Mouse (Mus musculus) hindbrain, embryonic 11.5 days (tissue): ENCODE data around the gene Wdr11. TPM values are rescaled to one million over a fixed set of nuclear protein-coding genes. Genes with fewer than 3 reads are reported as not detected.

Experiments
- ATAC-seq: fragments of 200-750 bp; cut with Nextera tagmentation; 2 replicates; pipeline ENCODE4 v1.8.0; 2017; ENCODE audit warnings: mild to moderate bottlenecking, moderate TSS enrichment, moderate library complexity; ENCODE audit not compliant: low FRiP score
- DNase-seq: peaks from one replicate; pipeline ENCODE4 v3.0.0-alpha.2; 2015; ENCODE audit warnings: low spot score
- H3K27ac ChIP-seq: fragments of 300-500 bp; sonication (generic); 2 replicates; pipeline ENCODE4 v1.5.1; 2014; ENCODE audit warnings: mild to moderate bottlenecking, low read depth, low read length
- H3K27me3 ChIP-seq: fragments of 300-500 bp; sonication (generic); 2 replicates; pipeline ENCODE4 v1.6.1; 2014; ENCODE audit warnings: mild to moderate bottlenecking, low read length, moderate library complexity, mixed read lengths; ENCODE audit not compliant: control insufficient read depth, insufficient read depth
- H3K36me3 ChIP-seq: fragments of 300-500 bp; sonication (generic); 2 replicates; pipeline ENCODE4 v1.6.1; 2014; ENCODE audit warnings: mild to moderate bottlenecking, low read length, moderate library complexity, mixed read lengths; ENCODE audit not compliant: control insufficient read depth, insufficient read depth
- H3K4me1 ChIP-seq: fragments of 300-500 bp; sonication (generic); replicated peaks from 2 replicates; pipeline ENCODE4 v1.6.1; 2014; ENCODE audit warnings: low read length, mixed read lengths; ENCODE audit not compliant: control insufficient read depth, insufficient read depth
- H3K4me2 ChIP-seq: fragments of 300-500 bp; sonication (generic); replicated peaks from 2 replicates; pipeline ENCODE4 v1.6.1; 2014; ENCODE audit warnings: mild to moderate bottlenecking, low read depth, low read length
- H3K4me3 ChIP-seq: fragments of 300-500 bp; sonication (generic); 2 replicates; pipeline ENCODE4 v1.5.1; 2014; ENCODE audit warnings: low read depth, low read length
- H3K9ac ChIP-seq: fragments of 300-500 bp; sonication (generic); 2 replicates; pipeline ENCODE4 v1.6.1; 2014; ENCODE audit warnings: low read depth, low read length
- H3K9me3 ChIP-seq: fragments of 300-500 bp; sonication (generic); 2 replicates; pipeline ENCODE4 v1.6.1; 2016; ENCODE audit warnings: low read length; ENCODE audit not compliant: control insufficient read depth
- WGBS: fragments of 180-500 bp; shearing (Covaris S2); extraction: QIAGEN DNeasy Blood & Tissue Kit; methylation state at CpG from one replicate; pipeline ENCODE4 v1.1.7; 2014; 5-methylcytosine and 5-hydroxymethylcytosine counted together
- polyA plus RNA-seq: library from polyadenylated mRNA; unstranded; fragments of >200 nt; fragmentation: Nextera tagmentation; extraction: Ambion mirVana; gene quantifications from 2 replicates; pipeline ENCODE4 v1.2.1, GENCODE M21; 2014

The Wdr11 gene
- polyA plus RNA-seq, 1 experiment from 2014 or later, result 35.6 TPM

DNA sequence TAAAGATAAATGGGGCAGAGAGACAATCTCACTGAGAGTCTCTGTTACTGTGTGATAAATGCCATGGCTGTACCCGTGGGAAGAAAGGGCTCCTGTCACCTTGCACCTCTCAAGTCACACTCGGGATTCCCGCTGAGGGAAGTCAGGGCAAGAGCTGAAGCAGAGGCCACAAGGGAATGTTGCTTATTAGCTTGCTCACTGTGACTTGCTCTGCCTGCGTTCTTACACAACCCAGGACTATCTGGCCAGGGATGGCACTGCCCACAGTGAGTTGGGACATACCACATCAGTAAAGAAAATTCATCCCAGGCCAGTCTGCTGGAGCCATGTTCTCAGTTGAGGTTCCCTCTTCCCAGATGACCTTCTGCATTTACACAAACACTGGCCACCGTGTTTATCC lies 29.5 kb downstream of the Wdr11 start:
- Histone ChIP-seq H3K27me3 (no peaks in the 10 kb centered on the region), H3K9ac (no peak overlapping the region), H3K4me1 (no peaks in the 10 kb centered on the region), H3K9me3 (no peaks in the 10 kb centered on the region), H3K27ac (no peak overlapping the region), H3K4me3 (no peak overlapping the region), H3K4me2 (no peak overlapping the region), H3K36me3 (0 out of 2 replicates have a peak, but pooled peaks cover 2% of the 10 kb centered on the region)
- WGBS, result 95% methylated on average over 5 of the region's 5 CpGs
- no peak for ATAC-seq
- DNase-seq, result no peak

DNA sequence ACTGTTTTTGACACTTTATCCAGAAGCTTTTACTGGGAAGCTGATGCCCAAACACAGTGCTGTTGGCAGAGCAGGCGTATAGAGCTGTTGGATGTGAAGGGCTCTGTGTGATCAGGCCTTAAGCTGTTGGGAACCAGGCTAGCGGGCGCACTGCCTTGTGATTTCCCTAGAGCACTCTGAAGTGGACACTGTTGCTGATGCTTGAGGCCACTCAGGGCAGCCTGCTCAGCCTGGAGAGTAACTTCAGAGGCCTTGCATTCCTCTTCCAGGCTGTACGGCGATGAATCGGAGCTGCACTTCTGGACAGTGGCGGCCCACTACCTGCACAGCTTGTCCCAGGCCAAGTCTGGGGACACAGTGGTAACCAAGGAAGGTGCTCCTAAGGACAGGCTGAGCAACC lies 38.7 kb downstream of the Wdr11 start:
- Histone ChIP-seq H3K36me3 (0 out of 2 replicates have a peak, but pooled peaks cover 2% of the 10 kb centered on the region), H3K4me2 (no peak overlapping the region), H3K4me3 (no peak overlapping the region), H3K27me3 (no peaks in the 10 kb centered on the region), H3K27ac (no peak overlapping the region), H3K4me1 (no peaks in the 10 kb centered on the region), H3K9ac (no peak overlapping the region), H3K9me3 (no peaks in the 10 kb centered on the region)
- DNase-seq (no peak), ATAC-seq (no peak)
- WGBS, result 95% methylated on average over 7 of the region's 7 CpGs

DNA sequence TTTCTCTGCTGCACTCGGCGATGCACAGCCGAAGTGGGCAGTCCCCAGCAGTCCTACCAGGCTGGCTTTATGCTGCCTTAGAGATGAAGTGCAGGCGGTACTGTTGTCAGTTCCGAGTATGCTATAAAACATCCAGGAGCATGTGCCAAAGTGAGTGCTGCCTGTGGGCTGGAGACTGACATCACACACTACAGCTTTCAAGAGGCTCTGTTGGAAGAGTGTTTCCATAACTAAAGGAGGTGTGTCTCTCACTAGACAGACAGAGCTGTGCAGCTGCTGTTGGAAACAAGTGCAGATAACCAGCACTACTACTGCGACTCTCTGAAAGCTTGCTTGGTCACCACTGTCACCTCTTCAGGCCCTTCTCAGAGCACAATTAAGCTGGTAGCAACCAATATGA lies 39.8 kb downstream of the Wdr11 start:
- H3K4me2 ChIP-seq, result no peak overlapping the region
- 0 out of 2 replicates have a peak, but pooled peaks cover 2% of the 10 kb centered on the region for H3K36me3 ChIP-seq
- no peaks in the 10 kb centered on the region for H3K27me3 ChIP-seq
- DNase-seq, result no peak
- H3K4me1 ChIP-seq, result no peaks in the 10 kb centered on the region
- no peak overlapping the region for H3K9ac ChIP-seq
- no peaks in the 10 kb centered on the region for H3K9me3 ChIP-seq
- H3K27ac ChIP-seq, result no peak overlapping the region
- 99% methylated on average over 6 of the region's 6 CpGs for WGBS
- no peak overlapping the region for H3K4me3 ChIP-seq
- ATAC-seq, result no peak

DNA sequence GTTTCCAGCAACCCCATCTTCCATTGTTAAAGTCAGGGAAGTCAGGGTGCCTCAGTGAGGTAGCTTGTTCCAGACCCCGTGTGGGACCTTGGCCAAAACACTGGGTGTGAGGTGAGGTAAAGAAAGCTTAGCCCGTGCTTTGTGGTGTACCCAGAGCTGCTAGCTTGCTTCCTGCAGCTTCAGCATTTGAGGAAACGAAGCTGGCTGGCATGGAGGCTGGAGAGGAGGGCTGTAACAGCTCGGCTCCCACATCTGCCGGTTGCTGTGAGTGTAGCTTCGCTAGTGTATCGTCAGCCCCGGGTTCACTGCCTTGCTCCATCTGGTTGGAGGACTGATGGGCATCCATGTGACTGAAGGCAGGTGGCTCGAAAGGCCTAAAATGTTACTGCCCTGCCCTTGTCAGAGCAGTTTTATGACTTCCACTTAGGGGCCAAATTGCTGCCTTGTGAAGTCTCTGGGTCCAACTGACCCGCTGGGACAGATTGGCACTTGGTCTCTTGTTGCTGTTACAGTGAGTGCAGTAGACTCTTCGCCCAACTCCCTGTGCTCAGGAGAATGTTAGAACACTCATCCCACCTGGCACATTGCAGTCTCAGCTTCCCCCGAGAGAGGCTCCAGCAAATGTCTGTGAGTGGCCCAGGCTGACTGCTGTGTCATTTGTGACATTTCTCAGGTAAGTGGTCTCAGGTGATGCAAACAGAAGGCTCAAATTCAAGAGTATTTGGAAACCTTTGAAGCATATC lies 44.4 kb downstream of the Wdr11 start:
- Histone ChIP-seq H3K27me3 (no peaks in the 10 kb centered on the region), H3K36me3 (no peaks in the 10 kb centered on the region), H3K9me3 (no peaks in the 10 kb centered on the region), H3K4me3 (no peak overlapping the region), H3K9ac (no peak overlapping the region), H3K4me2 (no peak overlapping the region), H3K27ac (no peak overlapping the region), H3K4me1 (no peaks in the 10 kb centered on the region)
- ATAC-seq (no peak), DNase-seq (no peak)
- WGBS, result 93% methylated on average over 12 of the region's 12 CpGs

DNA sequence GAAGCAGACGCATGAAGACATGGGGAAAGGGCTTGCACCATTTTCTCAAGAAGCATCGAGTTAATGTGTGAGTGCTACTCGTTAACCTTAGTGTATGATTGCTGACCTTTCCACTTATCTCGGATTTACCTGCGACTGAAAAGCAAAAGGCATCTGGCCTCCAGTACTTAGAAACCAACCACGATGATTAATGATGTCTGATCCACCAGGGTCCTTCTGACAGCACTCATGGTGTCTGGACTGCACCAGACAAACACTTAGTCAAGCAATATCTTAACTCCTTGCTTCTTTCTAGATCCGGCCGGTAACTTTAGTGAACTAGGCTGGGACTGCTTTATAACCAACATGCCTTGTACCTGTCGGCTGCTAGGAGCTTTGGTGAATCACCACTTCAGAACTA lies 45.3 kb downstream of the Wdr11 start:
- ATAC-seq, result no peak
- H3K4me3 ChIP-seq, result no peak overlapping the region
- no peak overlapping the region for H3K27ac ChIP-seq
- WGBS, result 89% methylated on average over 9 of the region's 9 CpGs
- H3K9ac ChIP-seq, result no peak overlapping the region
- H3K4me2 ChIP-seq, result no peak overlapping the region
- no peaks in the 10 kb centered on the region for H3K9me3 ChIP-seq
- no peaks in the 10 kb centered on the region for H3K27me3 ChIP-seq
- H3K4me1 ChIP-seq, result no peaks in the 10 kb centered on the region
- DNase-seq, result no peak
- H3K36me3 ChIP-seq, result no peaks in the 10 kb centered on the region

DNA sequence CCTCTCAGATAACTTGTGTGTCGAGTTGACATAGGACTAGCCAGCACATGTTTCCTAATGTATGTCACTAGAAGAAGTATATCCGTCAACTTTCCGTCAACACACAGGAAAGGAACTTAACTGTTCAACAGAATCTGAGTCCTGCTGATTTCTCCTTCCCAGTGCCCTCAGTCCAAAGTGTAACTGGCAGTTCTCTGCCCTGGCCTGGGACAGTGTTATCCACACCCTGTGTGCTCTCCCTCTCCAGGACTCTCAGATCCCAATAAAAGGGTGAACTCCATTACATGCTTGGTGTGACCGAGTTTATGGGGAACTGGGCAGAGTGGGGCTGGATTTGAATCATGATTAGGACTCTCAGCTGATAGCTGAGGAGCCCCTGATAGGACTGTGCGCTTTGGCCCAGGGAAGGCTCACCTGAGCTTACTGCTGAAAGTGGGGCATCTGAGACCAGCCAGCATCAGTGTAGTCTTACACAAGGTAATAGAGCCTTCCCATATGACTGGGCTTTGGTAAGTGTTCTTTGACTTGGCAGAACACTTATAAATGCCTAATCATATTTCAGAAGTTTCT lies 46.3 kb downstream of the Wdr11 start:
- Histone ChIP-seq H3K27ac (no peak overlapping the region), H3K9me3 (no peaks in the 10 kb centered on the region), H3K4me2 (no peak overlapping the region), H3K27me3 (no peaks in the 10 kb centered on the region), H3K4me1 (no peaks in the 10 kb centered on the region), H3K36me3 (no peaks in the 10 kb centered on the region), H3K9ac (no peak overlapping the region), H3K4me3 (no peak overlapping the region)
- DNase-seq (no peak), ATAC-seq (no peak)
- 88% methylated on average over 5 of the region's 5 CpGs for WGBS

DNA sequence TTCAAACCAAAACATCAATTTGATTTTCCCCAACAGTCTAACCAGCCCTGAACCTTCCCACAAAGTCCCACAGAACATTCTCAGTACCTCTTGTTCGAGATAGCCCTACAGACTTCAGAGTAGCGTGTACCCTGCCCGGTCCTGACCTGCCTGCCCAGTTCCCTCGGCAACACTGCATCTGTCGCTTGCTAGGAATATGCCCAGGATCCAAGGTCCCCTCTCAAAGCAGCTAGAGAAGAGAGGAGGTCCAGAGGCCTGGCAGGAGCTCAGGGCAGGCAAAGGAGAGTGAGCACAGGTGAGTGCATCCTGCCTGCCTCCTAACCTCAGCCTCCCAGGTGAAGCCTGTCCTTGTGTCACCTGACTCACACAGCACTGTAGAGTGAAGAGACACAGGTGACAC lies 47.3 kb downstream of the Wdr11 start:
- no peaks in the 10 kb centered on the region for H3K27me3 ChIP-seq
- H3K36me3 ChIP-seq, result no peaks in the 10 kb centered on the region
- H3K9ac ChIP-seq, result no peak overlapping the region
- no peak overlapping the region for H3K4me2 ChIP-seq
- no peaks in the 10 kb centered on the region for H3K9me3 ChIP-seq
- ATAC-seq (no peak), DNase-seq (no peak)
- H3K4me3 ChIP-seq, result no peak overlapping the region
- 91% methylated on average over 5 of the region's 5 CpGs for WGBS
- H3K4me1 ChIP-seq, result no peaks in the 10 kb centered on the region
- no peak overlapping the region for H3K27ac ChIP-seq

DNA sequence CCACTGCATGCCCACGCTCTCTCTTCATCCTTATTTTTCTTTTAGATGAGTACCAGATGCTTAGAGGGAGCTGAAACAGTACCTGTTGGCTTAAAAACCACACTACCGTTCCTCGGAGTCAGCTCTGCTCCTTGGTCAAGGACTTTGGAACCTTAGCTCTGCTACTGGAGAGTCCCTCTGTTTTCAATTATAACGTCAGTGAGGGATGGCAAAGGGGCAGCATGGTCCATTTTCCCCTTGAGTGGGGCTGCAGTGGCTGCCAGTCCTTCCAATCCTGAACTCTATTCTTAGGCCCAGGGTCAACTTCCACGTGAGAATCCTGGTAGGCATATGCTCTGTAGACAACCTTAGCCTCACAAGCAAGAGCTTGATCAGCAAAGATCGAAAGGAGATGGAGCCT lies 48.2 kb downstream of the Wdr11 start:
- no peak overlapping the region for H3K4me3 ChIP-seq
- no peak overlapping the region for H3K27ac ChIP-seq
- no peaks in the 10 kb centered on the region for H3K4me1 ChIP-seq
- H3K4me2 ChIP-seq, result no peak overlapping the region
- H3K27me3 ChIP-seq, result no peaks in the 10 kb centered on the region
- WGBS, result 65% methylated on average over 6 of the region's 6 CpGs
- no peaks in the 10 kb centered on the region for H3K9me3 ChIP-seq
- H3K36me3 ChIP-seq, result no peaks in the 10 kb centered on the region
- no peak overlapping the region for H3K9ac ChIP-seq
- no peak for DNase-seq
- no peak for ATAC-seq

DNA sequence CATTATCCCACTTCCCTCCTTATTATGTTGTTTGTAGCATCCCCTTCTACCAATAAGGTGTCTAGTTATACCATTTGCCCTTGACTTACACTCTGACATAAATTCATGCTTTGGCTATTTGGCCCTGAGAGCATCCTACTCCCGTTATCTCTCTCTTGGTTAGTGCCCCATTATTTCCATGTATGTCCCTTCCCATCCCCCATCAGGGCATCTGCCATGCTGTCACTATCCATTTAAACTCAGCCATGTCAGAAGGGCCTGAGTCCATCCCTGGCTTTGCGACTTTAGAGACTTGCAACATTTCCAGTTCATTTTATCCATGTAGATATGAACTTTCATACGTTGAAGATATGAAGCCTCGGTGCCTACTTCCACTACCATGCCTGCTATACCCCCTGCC lies 51.6 kb downstream of the Wdr11 start:
- Histone ChIP-seq H3K27me3 (no peaks in the 10 kb centered on the region), H3K9me3 (no peaks in the 10 kb centered on the region), H3K36me3 (no peaks in the 10 kb centered on the region), H3K4me3 (no peak overlapping the region), H3K4me1 (no peaks in the 10 kb centered on the region), H3K4me2 (no peak overlapping the region), H3K27ac (no peak overlapping the region), H3K9ac (no peak overlapping the region)
- ATAC-seq, result no peak
- 86% methylated on average over 4 of the region's 4 CpGs for WGBS
- no peak for DNase-seq
